ENCODE assay signal across 24 mouse cellular contexts in genomic region chr8:123960056-123960455, GRCm38 (mm10). TPM values are rescaled to one million over a fixed set of nuclear protein-coding genes. Genes with fewer than 3 reads are reported as not detected.
DNase-seq lines count a peak whose midpoint lies in the region; ATAC-seq lines count a peak whose summit lies in the region.
"Had no signal": no experiment of that assay in that cellular context is flagged by ENCODE, and none has a peak within 500 bp of the region (broad histone marks: within the 10 kb centered on the region; RNA-seq: fewer than 3 reads in every experiment).

No protein-coding gene starts in this region.

- H3K4me1 ChIP-seq in hindbrain, embryonic 12.5 days = no peaks in the 10 kb centered on the region
- H3K4me1 ChIP-seq: forebrain, embryonic 10.5 days; forebrain, embryonic 13.5 days; heart, embryonic 13.5 days; hindbrain, embryonic 15.5 days had no signal

- peak; percentile 21 for DNase-seq in urinary bladder, postnatal 14 days (ENCODE audit: low spot score)
- no peak for DNase-seq in urinary bladder, adult 18-20 months (ENCODE audit: low spot score in 2 of 2)
- peak; percentile 43 for DNase-seq in adrenal gland, adult 8-10 months
- peak; percentile 31 for DNase-seq in adrenal gland, postnatal 25 days
- DNase-seq in MN1 (ENCODE audit: low spot score) = no peak
- DNase-seq: cerebellum, adult 11-12 months; cerebellum, adult 8-10 months; cerebellum, postnatal 10 days; cerebellum, postnatal 36 days; gastrocnemius, postnatal 10 days; gastrocnemius, postnatal 36 days; heart, adult 18-20 months; heart, postnatal 14 days; heart, postnatal 4 days; kidney, adult 8-10 months had no signal

- 91% methylated on average over 9 of the region's 9 CpGs for WGBS in hindbrain, embryonic 12.5 days

- H3K4me2 ChIP-seq in hindbrain, embryonic 12.5 days (replicated peaks) = no peak overlapping the region
- H3K4me2 ChIP-seq: forebrain, embryonic 13.5 days; heart, embryonic 13.5 days; hindbrain, embryonic 15.5 days had no signal

- H3K27ac ChIP-seq in hindbrain, embryonic 12.5 days = no peak overlapping the region
- H3K27ac ChIP-seq: forebrain, embryonic 10.5 days; forebrain, embryonic 13.5 days; heart, embryonic 13.5 days; hindbrain, embryonic 15.5 days had no signal

- no peak overlapping the region for H3K9ac ChIP-seq in hindbrain, embryonic 12.5 days
- H3K9ac ChIP-seq: forebrain, embryonic 13.5 days; heart, embryonic 13.5 days; hindbrain, embryonic 15.5 days had no signal

- H3K9me3 ChIP-seq in hindbrain, embryonic 12.5 days (replicated peaks) = no peaks in the 10 kb centered on the region
- H3K9me3 ChIP-seq: forebrain, embryonic 10.5 days; forebrain, embryonic 13.5 days; heart, embryonic 13.5 days; hindbrain, embryonic 15.5 days had no signal

- H3K4me3 ChIP-seq in hindbrain, embryonic 12.5 days = no peak overlapping the region
- H3K4me3 ChIP-seq: forebrain, embryonic 10.5 days; forebrain, embryonic 13.5 days; heart, embryonic 13.5 days; hindbrain, embryonic 15.5 days had no signal

- no peaks in the 10 kb centered on the region for H3K27me3 ChIP-seq in hindbrain, embryonic 12.5 days
- H3K27me3 ChIP-seq: forebrain, embryonic 13.5 days; heart, embryonic 13.5 days; hindbrain, embryonic 15.5 days; Patski had no signal

- peaks cover 58% of the 10 kb centered on the region for H3K36me3 ChIP-seq in hindbrain, embryonic 12.5 days

- ATAC-seq in hindbrain, embryonic 12.5 days (ENCODE audit: low FRiP score) = no peak
- ATAC-seq: CD4-positive, CD25-positive, alpha-beta regulatory T cell, adult 4 months; forebrain, embryonic 13.5 days; forebrain, embryonic 16.5 days; intestine, postnatal 0 days; Patski had no signal

RNA-seq across cellular contexts. Expression of gene Nup133, which starts 11.0 kb away (rescaled TPM):
- total RNA-seq in adrenal gland, adult 8-10 months (2022) = 10 to 100 TPM; 22.9 to 27.7 (median 23.7) TPM
- total RNA-seq in adrenal gland, postnatal 25 days (2021) = 18.8 and 22.0 TPM in 2 replicates
- polyA plus RNA-seq in hindbrain, embryonic 12.5 days (2016; fragmentation: Nextera tagmentation; extraction: Ambion mirVana) = 39.2 and 42.1 TPM in 2 replicates

RNA-seq across cellular contexts. Expression of gene Abcb10, which starts 22.9 kb away (rescaled TPM):
- 10 to 100 TPM; 12.0 to 23.2 (median 16.6) TPM for total RNA-seq in adrenal gland, adult 8-10 months (2022)
- 10.4 and 14.3 TPM in 2 replicates for total RNA-seq in adrenal gland, postnatal 25 days (2021)
- polyA plus RNA-seq in hindbrain, embryonic 12.5 days (2016; fragmentation: Nextera tagmentation; extraction: Ambion mirVana) = 19.8 and 20.7 TPM in 2 replicates

Comparison
In these comparisons a context has a peak if more than half of its experiments do, and no peak if none do; other contexts are left out.
1. DNase-seq: peak in urinary bladder, postnatal 14 days (single experiment), adrenal gland, adult 8-10 months (single experiment) and adrenal gland, postnatal 25 days (single experiment); none in urinary bladder, adult 18-20 months (0 of 2) and MN1 (single experiment).